7 mouse cellular contexts compared by ENCODE assay signal in genomic region chr7:63998995-63999960, GRCm38 (mm10).
DNase-seq lines count a peak whose midpoint lies in the region; ATAC-seq and TF ChIP-seq lines count a peak whose summit lies in the region.

No protein-coding gene starts in this region.

- TF ChIP-seq RAD21 in CH12.LX (IDR thresholded peaks at IDR 0.05; ENCODE audit: low read depth, low read length): no peak; the same call in none of the 2 replicates

- TF ChIP-seq EP300 in CH12.LX (IDR thresholded peaks at IDR 0.05; ENCODE audit: low read length): peak; percentile 83

- no peaks in the 10 kb centered on the region for H3K9me3 ChIP-seq in CH12.LX (replicated peaks; ENCODE audit: low read length)
- H3K9me3 ChIP-seq in liver, embryonic 11.5 days (ENCODE audit: control insufficient read depth, low read length): no peaks in the 10 kb centered on the region

- TF ChIP-seq POLR2A in CH12.LX (IDR thresholded peaks at IDR 0.05; ENCODE audit: low read depth, low read length): no peak

- dilution Hi-C loops in CH12.LX (cut with MboI; ENCODE audit: extremely low pct_ligation_motif_present, extremely low pct_unique_long_range_greater_than_20kb, low sequenced_read_pairs): no loop called here

- no peaks in the 10 kb centered on the region for H3K36me3 ChIP-seq in CH12.LX (replicated peaks in 1 of 2; ENCODE audit: control insufficient read depth in 1 of 2, insufficient read depth in 1 of 2, low read length in 1 of 2)
- H3K36me3 ChIP-seq in liver, embryonic 11.5 days (ENCODE audit: control insufficient read depth, insufficient read depth, low read length): no peaks in the 10 kb centered on the region

- H3K27me3 ChIP-seq in CH12.LX (replicated peaks): no peaks in the 10 kb centered on the region
- no peaks in the 10 kb centered on the region for H3K27me3 ChIP-seq in liver, embryonic 11.5 days (replicated peaks; ENCODE audit: control insufficient read depth, insufficient read depth, low read length)

- peak overlapping the region; percentile 28; the same call in 1 of the 2 replicates for H3K9ac ChIP-seq in CH12.LX (ENCODE audit: insufficient read depth, low read depth)
- H3K9ac ChIP-seq in liver, embryonic 11.5 days (ENCODE audit: low read depth, low read length): peak overlapping the region; percentile 50

- no peaks in the 10 kb centered on the region for H3K79me2 ChIP-seq in CH12.LX (replicated peaks; ENCODE audit: control insufficient read depth, extremely low read depth, insufficient read depth, poor library complexity, severe bottlenecking)

- TF ChIP-seq CTCF in CH12.LX (conservative IDR thresholded peaks at IDR 0.05 in 1 of 2, IDR thresholded peaks at IDR 0.05 in 1 of 2; ENCODE audit: low read depth in 2 of 2, low read length in 2 of 2): 0 out of 4 replicates have a peak, but pooled peaks of 1 of the 2 experiments have one; percentile 10

- no peak overlapping the region for H3K4me3 ChIP-seq in CH12.LX (replicated peaks in 1 of 3; ENCODE audit: low read depth in 2 of 3, low read length in 2 of 3, poor library complexity in 1 of 3)
- H3K4me3 ChIP-seq in liver, embryonic 11.5 days (ENCODE audit: low read depth, low read length): no peak overlapping the region

- ATAC-seq in liver, embryonic 11.5 days (replicated peaks; ENCODE audit: low FRiP score): peak; percentile 10; the same call in 1 of the 2 replicates

- in situ Hi-C loops in CH12.LX (cut with MboI; ENCODE audit: low pct_ligation_motif_present, low pct_unique_long_range_greater_than_20kb, low sequenced_read_pairs): no loop called here

- H3K27ac ChIP-seq in CH12.LX (ENCODE audit: insufficient read depth, low read depth): peak overlapping the region; percentile 79
- peak overlapping the region; percentile 51 for H3K27ac ChIP-seq in liver, embryonic 11.5 days (ENCODE audit: low read depth, low read length)

- peak overlapping the region; percentile 32; the same call in 1 of the 2 replicates for H3K4me2 ChIP-seq in CH12.LX (ENCODE audit: insufficient read depth, low read depth, poor library complexity, severe bottlenecking)
- H3K4me2 ChIP-seq in liver, embryonic 11.5 days: no peak overlapping the region

- WGBS in liver, embryonic 11.5 days: 65% methylated on average over 6 of the region's 6 CpGs

- DNase-seq in B cell, adult 2 months: peak; percentile 61 to 69
- peak; percentile 69 for DNase-seq in CH12.LX (ENCODE audit: extremely low read depth)
- no peak for DNase-seq in liver, embryonic 11.5 days (ENCODE audit: low spot score)
- DNase-seq in natural killer cell, adult 2 months (ENCODE audit: low spot score in 2 of 2): peak; percentile 41 to 70
- DNase-seq in embryo, embryonic 9.5 days (ENCODE audit: extremely low spot score): no peak
- no peak for DNase-seq in right cerebral cortex, adult 2 months (ENCODE audit: low spot score in 2 of 2)
- no peak for DNase-seq in cerebellum, adult 11-12 months

- peaks cover 30 to 53% of the 10 kb centered on the region in 2 experiments for H3K4me1 ChIP-seq in CH12.LX (ENCODE audit: control insufficient read depth in 1 of 2, insufficient read depth in 2 of 2)
- peaks cover 63% of the 10 kb centered on the region for H3K4me1 ChIP-seq in liver, embryonic 11.5 days (replicated peaks; ENCODE audit: control insufficient read depth, insufficient read depth, low read length)

TF ChIP-seq in CH12.LX, 34 proteins besides CTCF, POLR2A, EP300 and RAD21:
- TF ChIP-seq TCF12 (IDR thresholded peaks at IDR 0.05; ENCODE audit: low read depth, low read length) (peak; percentile 99), IRF4 (IDR thresholded peaks at IDR 0.05; ENCODE audit: low read depth, low read length) (peak; percentile 84), CHD1 (IDR thresholded peaks at IDR 0.05; ENCODE audit: low read depth, low read length) (no peak), ZNF384 (IDR thresholded peaks at IDR 0.05; ENCODE audit: low read depth, low read length) (peak; percentile 30; the same call in 1 of the 2 replicates), MAFK (IDR thresholded peaks at IDR 0.05; ENCODE audit: insufficient replicate concordance, low read length) (peak; percentile 66), ZC3H11A (IDR thresholded peaks at IDR 0.05; ENCODE audit: low read depth, low read length) (no peak), SMC3 (IDR thresholded peaks at IDR 0.05; ENCODE audit: low read depth, low read length) (peak; percentile 16), KAT2A (IDR thresholded peaks at IDR 0.05; ENCODE audit: insufficient replicate concordance, low read length) (no peak), ETS1 (conservative IDR thresholded peaks at IDR 0.05; ENCODE audit: low read depth, low read length) (peak; percentile 52), RCOR1 (conservative IDR thresholded peaks at IDR 0.05; ENCODE audit: low read depth, low read length) (peak; percentile 31; the same call in 1 of the 2 replicates), JUN (IDR thresholded peaks at IDR 0.05; ENCODE audit: insufficient read depth, low read depth, low read length) (no peak), MAZ (IDR thresholded peaks at IDR 0.05; ENCODE audit: low read depth, low read length) (peak; percentile 71; the same call in 1 of the 2 replicates), ZMIZ1 (IDR thresholded peaks at IDR 0.05; ENCODE audit: low read depth, low read length) (no peak), BHLHE40 (IDR thresholded peaks at IDR 0.05; ENCODE audit: low read depth, low read length) (peak; percentile 56), ZKSCAN1 (IDR thresholded peaks at IDR 0.05; ENCODE audit: borderline replicate concordance, low read depth, low read length) (no peak), TBP (conservative IDR thresholded peaks at IDR 0.05; ENCODE audit: low read depth, low read length) (no peak), MEF2A (IDR thresholded peaks at IDR 0.05; ENCODE audit: borderline replicate concordance, low read depth, low read length) (peak; percentile 30; the same call in 1 of the 2 replicates), SIN3A (IDR thresholded peaks at IDR 0.05; ENCODE audit: low read length) (peak; percentile 34; the same call in 1 of the 2 replicates), NELFE (IDR thresholded peaks at IDR 0.05; ENCODE audit: low read depth, low read length) (no peak), ELF1 (IDR thresholded peaks at IDR 0.05; ENCODE audit: low read depth, low read length) (no peak), CHD2 (IDR thresholded peaks at IDR 0.05; ENCODE audit: low read length) (peak; percentile 35; the same call in 1 of the 2 replicates), USF2 (conservative IDR thresholded peaks at IDR 0.05; ENCODE audit: low read depth, low read length) (no peak)

Comparison
In these comparisons a context has a peak if more than half of its experiments do, and no peak if none do; other contexts are left out.
1. DNase-seq: peak in B cell, adult 2 months (2 of 2), CH12.LX (single experiment) and natural killer cell, adult 2 months (2 of 2); none in liver, embryonic 11.5 days (single experiment), embryo, embryonic 9.5 days (single experiment), right cerebral cortex, adult 2 months (0 of 2) and cerebellum, adult 11-12 months (single experiment).